Mouse (Mus musculus) gastrocnemius, adult 2 months (tissue): ENCODE results near the gene Gba. TPM values are rescaled to one million over a fixed set of nuclear protein-coding genes. Genes with fewer than 3 reads are reported as not detected.

ENCODE experiments used
- DNase-seq: peaks from one replicate; pipeline ENCODE4 v3.0.0; 2022
- H3K27ac ChIP-seq: fragments of 200-600 bp; 2 replicates; pipeline ENCODE4 v1.8.1; 2022; ENCODE audit warnings: mild to moderate bottlenecking
- H3K4me3 ChIP-seq: fragments of 200-600 bp; 2 replicates; pipeline ENCODE4 v1.8.1; 2022; ENCODE audit warnings: mild to moderate bottlenecking, moderate library complexity
- CTCF ChIP-seq: fragments of 200-600 bp; IDR thresholded peaks from 2 replicates; pipeline ENCODE4 v1.8.1; 2022; ENCODE audit warnings: antibody characterized with exemption, mild to moderate bottlenecking, moderate library complexity
- intact Hi-C: fragments of 180-260 bp; cut with DNase I; formaldehyde crosslinking; loops from one replicate; pipeline ENCODE4 v1.15.1; 2025
- total RNA-seq, 2 experiments: library from RNA; stranded (reverse); gene quantifications; 2 replicates each; pipeline ENCODE4 v1.2.3; 2021

Gba gene
- total RNA-seq, 2 experiments from 2014 or later, result 17.4 to 19.7 TPM

DNA sequence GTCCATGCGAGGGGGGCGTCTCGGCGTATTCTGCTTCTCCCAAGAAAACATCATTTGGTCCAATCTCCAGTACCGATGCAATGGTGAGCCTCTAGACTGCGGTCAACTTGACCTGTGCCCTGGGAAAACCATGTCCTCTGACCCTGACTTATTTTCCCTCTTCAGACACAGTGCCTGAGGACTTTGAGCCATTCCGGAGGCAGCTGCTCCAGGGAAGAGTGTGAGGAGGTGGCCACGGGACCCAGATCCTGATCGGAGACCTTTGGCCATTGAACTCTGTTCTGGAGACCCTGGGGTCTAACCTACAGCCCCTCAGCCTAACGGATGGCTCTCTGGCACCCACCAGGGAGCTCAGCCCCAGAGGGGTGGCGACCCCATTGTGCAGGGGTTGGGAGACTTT is 23.6 kb downstream of the Gba start:
- Histone ChIP-seq H3K27ac (no peak overlapping the region), H3K4me3 (no peak overlapping the region)
- DNase-seq, result no peak
- intact Hi-C loops, result no loop called here
- no peak for TF ChIP-seq CTCF

DNA sequence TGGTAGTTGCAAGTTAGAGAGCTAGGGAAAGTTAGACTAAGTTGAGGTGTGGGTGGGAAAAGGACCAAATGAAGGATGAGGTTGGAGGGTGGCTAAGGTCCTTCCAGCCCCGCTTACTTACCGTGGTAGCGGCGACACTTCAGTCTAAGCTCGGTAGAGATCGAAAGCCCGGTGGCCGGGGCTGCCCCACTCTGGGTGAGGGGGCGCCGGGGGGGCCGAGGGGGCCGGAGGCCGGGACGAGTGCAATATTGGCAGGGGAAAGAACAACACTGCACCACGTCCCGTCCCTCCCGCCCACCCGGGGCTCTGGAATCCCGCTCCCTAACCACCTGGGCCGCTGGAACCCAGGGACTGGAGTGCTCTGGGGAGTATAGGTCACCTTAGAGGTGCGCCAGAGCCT is 24.2 kb downstream of the Gba start, which contains the start of gene Mtx1:
Mtx1 (minus strand) TSS at position 189 of the 400 bp plus-strand sequence.
- Histone ChIP-seq H3K27ac (peak within 1 kb of the TSS; percentile 83), H3K4me3 (peak within 1 kb of the TSS; percentile 80)
- no peak for TF ChIP-seq CTCF
- no peak for DNase-seq
- intact Hi-C loops, result no loop called here

DNA sequence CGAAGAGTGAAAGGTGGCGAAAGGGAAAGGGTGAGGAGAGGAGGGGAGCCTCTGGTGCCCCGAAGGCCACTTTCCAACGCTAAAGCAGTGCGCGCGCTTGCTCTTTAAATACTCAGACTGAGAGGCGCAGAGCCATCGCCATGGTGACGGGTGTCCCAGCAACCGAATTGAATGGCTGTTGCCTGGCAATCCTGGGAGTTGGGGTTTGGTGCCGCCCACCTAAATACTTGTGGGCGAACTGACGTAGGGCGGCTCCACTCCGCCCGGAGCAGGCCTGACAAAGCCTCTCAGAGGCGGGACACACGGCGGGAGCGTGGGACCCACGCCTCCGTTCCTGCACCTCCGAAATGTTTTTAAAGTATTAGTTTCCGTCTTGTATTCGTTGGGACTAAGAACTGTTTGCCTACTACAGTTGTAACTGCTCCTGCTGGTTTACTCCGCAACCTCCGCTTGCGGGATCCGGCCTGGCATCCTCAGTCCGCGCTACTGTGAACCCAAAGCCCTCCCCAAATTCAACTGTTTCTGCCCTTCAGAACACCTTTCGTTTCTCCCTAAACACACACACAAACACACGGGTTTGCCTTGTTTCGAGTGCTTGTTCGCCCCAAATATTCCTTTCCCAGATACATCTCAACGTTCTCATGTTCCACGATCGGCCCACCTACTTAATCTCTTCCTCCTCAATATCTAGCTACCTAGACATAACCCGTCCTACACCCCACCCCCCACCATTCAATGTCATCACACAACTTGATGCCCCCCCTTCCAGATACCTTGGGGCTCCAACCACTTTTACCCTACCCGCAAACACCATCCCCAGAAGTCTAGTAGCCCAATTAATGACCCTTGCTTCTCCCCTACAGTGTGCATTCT is 24.8 kb downstream of the Gba start:
- intact Hi-C loops, result no loop called here
- H3K4me3 ChIP-seq, result peak overlapping the region; percentile 80
- DNase-seq, result peak; percentile 79
- H3K27ac ChIP-seq, result peak overlapping the region; percentile 83
- TF ChIP-seq CTCF, result no peak

DNA sequence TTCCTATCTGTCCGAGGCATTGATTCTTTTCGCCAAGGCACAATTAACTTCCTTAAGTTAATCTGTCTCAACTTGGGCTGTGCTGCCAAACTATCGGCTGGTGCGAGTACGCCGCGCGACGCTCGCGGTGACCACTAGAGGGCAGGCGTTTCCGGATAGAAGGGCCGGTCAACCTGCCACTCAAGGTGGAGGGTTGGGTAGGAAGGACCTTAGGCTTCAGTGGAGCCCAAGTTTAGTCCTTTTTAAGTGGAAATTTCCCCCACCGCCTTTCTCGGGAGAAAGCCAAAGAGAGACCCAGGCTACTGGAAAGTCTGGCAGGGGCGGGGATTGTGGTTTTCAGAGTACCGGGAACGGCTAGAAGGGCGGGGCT is 25.4 kb downstream of the Gba start:
- Histone ChIP-seq H3K4me3 (peak overlapping the region; percentile 80), H3K27ac (peak overlapping the region; percentile 83)
- TF ChIP-seq CTCF, result peak; percentile 98
- intact Hi-C loops, result no loop called here
- peak; percentile 90 for DNase-seq

DNA sequence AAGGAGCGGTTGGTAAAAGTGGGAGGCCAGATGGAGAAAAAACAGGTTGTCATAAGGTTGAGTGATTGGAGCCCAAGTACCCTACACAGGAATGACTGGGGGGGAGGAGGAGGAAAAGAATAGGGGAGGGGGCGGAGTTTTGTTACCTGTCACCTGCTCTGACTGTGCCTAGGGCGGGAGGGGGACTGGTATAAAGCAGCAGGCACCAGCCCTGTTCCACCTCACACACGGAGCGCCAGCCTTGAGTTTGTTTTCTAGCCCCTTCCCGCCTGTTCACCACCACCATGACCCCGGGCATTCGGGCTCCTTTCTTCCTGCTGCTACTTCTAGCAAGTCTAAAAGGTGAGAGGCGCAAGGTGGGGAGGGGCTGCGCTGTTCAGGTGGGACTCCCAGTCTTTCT is 26.1 kb downstream of the Gba start, which contains the start of gene Muc1:
Muc1 (plus strand) TSS at position 222 of the 400 bp plus-strand sequence.
- peak within 1 kb of the TSS; percentile 80 for H3K4me3 ChIP-seq
- no peak for DNase-seq
- no peak for TF ChIP-seq CTCF
- H3K27ac ChIP-seq, result peak within 1 kb of the TSS; percentile 83
- intact Hi-C loops, result no loop called here

DNA sequence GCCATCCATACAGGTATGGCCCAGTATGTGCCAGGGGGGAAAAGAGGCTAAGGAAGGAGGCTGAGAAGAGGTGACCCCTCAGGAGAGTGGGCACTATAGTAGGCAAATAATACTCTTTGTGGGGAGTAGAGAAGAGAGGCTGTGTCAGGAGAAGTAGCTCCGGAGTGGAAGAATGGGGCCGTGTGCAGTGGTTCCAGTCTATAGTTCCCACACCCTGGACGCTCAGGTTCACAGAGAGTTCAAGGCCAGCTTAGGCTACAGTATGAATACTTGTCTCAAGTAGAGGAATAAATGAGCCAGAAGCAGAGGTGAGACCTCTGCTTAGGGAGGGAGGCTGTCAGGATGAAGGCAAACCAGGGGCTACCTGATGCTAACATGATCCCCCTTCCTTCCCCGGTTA is 26.5 kb downstream of the Gba start:
- intact Hi-C loops, result no loop called here
- Histone ChIP-seq H3K4me3 (no peak overlapping the region), H3K27ac (no peak overlapping the region)
- TF ChIP-seq CTCF, result no peak
- no peak for DNase-seq

DNA sequence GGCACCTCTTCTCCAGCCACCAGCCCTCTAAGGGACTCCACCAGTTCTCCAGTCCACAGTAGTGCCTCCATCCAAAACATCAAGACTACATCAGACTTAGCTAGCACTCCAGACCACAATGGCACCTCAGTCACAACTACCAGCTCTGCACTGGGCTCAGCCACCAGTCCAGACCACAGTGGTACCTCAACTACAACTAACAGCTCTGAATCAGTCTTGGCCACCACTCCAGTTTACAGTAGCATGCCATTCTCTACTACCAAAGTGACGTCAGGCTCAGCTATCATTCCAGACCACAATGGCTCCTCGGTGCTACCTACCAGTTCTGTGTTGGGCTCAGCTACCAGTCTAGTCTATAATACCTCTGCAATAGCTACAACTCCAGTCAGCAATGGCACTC is 27.8 kb downstream of the Gba start:
- H3K4me3 ChIP-seq, result no peak overlapping the region
- intact Hi-C loops, result no loop called here
- no peak for TF ChIP-seq CTCF
- H3K27ac ChIP-seq, result no peak overlapping the region
- no peak for DNase-seq

DNA sequence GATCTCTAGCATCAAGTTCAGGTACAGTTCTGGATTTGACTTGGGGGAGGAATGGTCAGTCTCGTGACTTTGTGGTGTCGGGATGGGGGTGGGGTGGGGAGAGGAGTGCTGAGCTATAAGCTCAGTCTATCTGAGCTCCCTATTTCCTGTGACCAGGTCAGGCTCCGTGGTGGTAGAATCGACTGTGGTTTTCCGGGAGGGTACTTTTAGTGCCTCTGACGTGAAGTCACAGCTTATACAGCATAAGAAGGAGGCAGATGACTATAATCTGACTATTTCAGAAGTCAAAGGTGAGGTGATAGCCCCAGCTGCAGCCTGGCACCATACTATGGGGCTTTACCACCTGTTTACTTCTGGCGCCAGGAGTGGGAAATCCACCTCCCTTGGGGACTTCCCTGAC is 28.6 kb downstream of the Gba start:
- intact Hi-C loops, result no loop called here
- no peak for DNase-seq
- TF ChIP-seq CTCF, result no peak
- H3K4me3 ChIP-seq, result no peak overlapping the region
- H3K27ac ChIP-seq, result no peak overlapping the region

DNA sequence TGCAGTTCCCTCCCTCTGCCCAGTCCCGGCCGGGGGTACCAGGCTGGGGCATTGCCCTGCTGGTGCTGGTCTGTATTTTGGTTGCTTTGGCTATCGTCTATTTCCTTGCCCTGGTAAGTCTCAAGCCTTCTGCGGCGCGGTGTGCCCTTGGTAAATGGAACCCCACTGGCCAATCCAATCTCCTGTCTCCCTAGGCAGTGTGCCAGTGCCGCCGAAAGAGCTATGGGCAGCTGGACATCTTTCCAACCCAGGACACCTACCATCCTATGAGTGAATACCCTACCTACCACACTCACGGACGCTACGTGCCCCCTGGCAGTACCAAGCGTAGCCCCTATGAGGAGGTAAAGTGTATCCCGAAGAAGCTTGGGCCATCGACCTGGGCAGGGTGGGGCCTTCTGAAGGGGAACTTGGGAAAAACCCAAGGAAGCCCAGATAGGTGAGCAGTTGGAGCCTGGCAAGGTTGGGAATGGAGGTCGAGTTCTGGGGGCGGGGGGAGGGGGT is 29.1 kb downstream of the Gba start:
- no peak for TF ChIP-seq CTCF
- Histone ChIP-seq H3K27ac (no peak overlapping the region), H3K4me3 (no peak overlapping the region)
- intact Hi-C loops, result no loop called here
- no peak for DNase-seq

DNA sequence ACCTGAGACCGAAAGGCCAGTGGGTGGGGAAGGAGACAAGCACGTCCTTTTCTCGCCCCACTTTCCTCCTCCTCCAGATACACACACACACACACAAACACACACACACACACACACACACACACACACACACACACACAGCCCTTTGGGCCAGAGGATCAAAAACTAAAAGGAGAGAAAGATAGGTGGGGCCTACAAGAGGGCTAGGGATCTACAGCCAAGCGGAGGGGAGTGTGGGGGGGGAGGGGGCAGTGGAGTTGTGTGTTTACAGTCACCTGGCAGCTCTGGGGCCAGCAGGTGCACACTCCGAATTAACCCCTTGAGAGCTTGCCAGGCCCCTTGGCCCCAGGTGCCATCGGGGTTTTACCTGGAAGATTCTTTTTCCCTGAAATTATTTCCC is 29.9 kb downstream of the Gba start:
- TF ChIP-seq CTCF, result no peak
- no peak overlapping the region for H3K27ac ChIP-seq
- intact Hi-C loops, result no loop called here

DNA sequence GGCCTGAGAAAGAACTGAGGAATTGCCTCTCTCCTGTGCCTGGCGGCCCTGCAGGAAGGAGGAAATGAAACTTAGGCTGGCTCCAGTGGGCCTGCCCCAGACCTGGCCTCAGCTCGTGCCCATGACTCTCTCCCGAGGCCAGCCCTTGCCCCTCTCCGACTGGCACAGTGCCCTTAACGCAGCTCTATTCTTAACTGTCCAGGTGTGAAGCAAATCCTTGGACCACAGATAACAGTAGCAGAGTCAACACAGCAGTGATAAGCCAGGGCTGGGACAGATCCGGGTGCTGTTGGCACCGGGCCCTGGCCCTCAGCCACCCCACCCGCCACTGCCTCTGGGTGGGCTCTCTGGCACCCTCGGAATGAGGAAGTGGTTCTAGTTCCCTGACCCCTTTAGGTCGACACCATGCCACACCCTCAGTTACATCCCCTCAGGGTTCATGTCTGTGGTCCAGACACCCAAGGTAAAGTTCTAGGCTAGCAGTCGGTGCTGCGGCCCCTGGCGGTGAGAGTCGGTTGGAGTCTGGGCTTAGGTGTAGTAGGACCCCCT is 30.9 kb downstream of the Gba start:
- no peak for DNase-seq
- no peak for TF ChIP-seq CTCF

More for the DNA sequence above, 29.9 kb downstream of the Gba start:
- no peak for DNase-seq
- no peak overlapping the region for H3K4me3 ChIP-seq

DNA sequence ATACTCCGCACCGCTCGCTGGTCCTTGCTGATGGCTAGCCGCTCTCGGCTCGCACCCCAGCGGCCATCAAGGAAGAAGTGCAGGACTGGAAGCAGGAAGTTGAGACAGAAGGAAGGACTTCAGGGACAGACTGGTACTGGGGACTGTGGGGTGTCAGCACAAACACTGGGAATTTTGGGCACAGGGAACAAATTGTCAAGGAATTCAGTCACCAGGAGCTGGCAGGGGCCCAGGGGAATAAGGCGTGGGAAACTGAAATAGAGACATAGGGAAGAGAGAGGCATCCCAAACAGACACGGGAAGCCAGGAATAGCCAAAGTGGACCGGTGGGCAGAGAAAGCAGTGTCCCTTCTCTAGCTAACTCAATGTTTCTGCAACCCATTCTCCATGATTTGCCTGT is 33.8 kb downstream of the Gba start:
- TF ChIP-seq CTCF, result no peak
- no peak overlapping the region for H3K4me3 ChIP-seq
- no peak for DNase-seq
- intact Hi-C loops, result no loop called here
- H3K27ac ChIP-seq, result no peak overlapping the region

More for the DNA sequence above, 30.9 kb downstream of the Gba start:
- intact Hi-C loops, result no loop called here
- Histone ChIP-seq H3K27ac (no peak overlapping the region), H3K4me3 (no peak overlapping the region)

DNA sequence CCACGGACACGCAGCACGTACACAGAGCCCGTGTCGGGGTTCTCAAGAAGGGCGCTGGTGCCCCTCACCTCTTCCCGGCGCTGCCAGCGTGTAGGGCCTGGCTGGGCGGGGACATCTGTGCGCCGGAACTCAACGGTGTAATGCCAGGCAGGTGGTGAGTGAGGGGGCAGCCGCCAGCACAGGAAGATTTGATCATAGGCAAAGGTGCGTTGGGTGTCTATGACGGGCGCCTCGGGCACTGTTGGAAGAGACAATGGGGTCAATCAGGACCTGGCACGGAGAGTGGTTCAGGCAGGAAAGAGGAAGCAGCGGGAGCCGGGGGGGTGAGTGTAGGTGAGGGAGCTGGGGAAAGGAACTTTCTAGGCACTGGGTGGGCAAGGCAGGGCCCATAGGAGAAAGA is 35.0 kb downstream of the Gba start:
- no peak for DNase-seq
- H3K27ac ChIP-seq, result no peak overlapping the region
- no peak for TF ChIP-seq CTCF
- no peak overlapping the region for H3K4me3 ChIP-seq
- intact Hi-C loops, result no loop called here
